Mouse (Mus musculus): ENCODE data around the gene Nup98. TPM values are rescaled to one million over a fixed set of nuclear protein-coding genes. Genes with fewer than 3 reads are reported as not detected.
A peak's percentile ranks its signal among the peaks of the same experiment; 100 is the strongest.

Nup98 gene
- total RNA-seq, 2 experiments from 2014 or later = 40.7 to 45.0 TPM

GRCm38 (mm10) chr7:102170300-102170699, 39.7 kb downstream of the Nup98 start:
- no peak for DNase-seq (ENCODE audit: low spot score in 2 of 2)
- no peak overlapping the region for H3K4me3 ChIP-seq
- TF ChIP-seq CTCF (conservative IDR thresholded peaks at IDR 0.05) = peak; percentile 62
- no peak overlapping the region for H3K27ac ChIP-seq

GRCm38 (mm10) chr7:102153691-102154090, 56.3 kb downstream of the Nup98 start:
- Histone ChIP-seq H3K4me3 (no peak overlapping the region), H3K27ac (no peak overlapping the region)
- DNase-seq (ENCODE audit: low spot score in 2 of 2) = no peak
- no peak for TF ChIP-seq CTCF (conservative IDR thresholded peaks at IDR 0.05)

- TF ChIP-seq CTCF (conservative IDR thresholded peaks at IDR 0.05) = no peak
- no peak overlapping the region for H3K27ac ChIP-seq
- H3K4me3 ChIP-seq = no peak overlapping the region
- no peak for DNase-seq (ENCODE audit: low spot score in 2 of 2)
These were observed 72.1 kb downstream of the Nup98 start for GRCm38 (mm10) chr7:102137898-102138297.

- no peak overlapping the region for H3K27ac ChIP-seq
- DNase-seq (ENCODE audit: low spot score in 2 of 2) = no peak
- no peak overlapping the region for H3K4me3 ChIP-seq
- peak; percentile 77 for TF ChIP-seq CTCF (conservative IDR thresholded peaks at IDR 0.05)
These were observed 72.5 kb downstream of the Nup98 start for GRCm38 (mm10) chr7:102137464-102137863.

- H3K4me3 ChIP-seq = no peak overlapping the region
- no peak for DNase-seq (ENCODE audit: low spot score in 2 of 2)
- H3K27ac ChIP-seq = no peak overlapping the region
- TF ChIP-seq CTCF (conservative IDR thresholded peaks at IDR 0.05) = no peak
These were observed 77.6 kb downstream of the Nup98 start for GRCm38 (mm10) chr7:102132395-102132794.

GRCm38 (mm10) chr7:102120326-102120725, 89.7 kb downstream of the Nup98 start:
- no peak for TF ChIP-seq CTCF (conservative IDR thresholded peaks at IDR 0.05)
- no peak for DNase-seq (ENCODE audit: low spot score in 2 of 2)
- H3K27ac ChIP-seq = no peak overlapping the region
- H3K4me3 ChIP-seq = no peak overlapping the region

GRCm38 (mm10) chr7:102117382-102117781, 92.6 kb downstream of the Nup98 start:
- H3K27ac ChIP-seq = no peak overlapping the region
- no peak for DNase-seq (ENCODE audit: low spot score in 2 of 2)
- H3K4me3 ChIP-seq = no peak overlapping the region
- no peak for TF ChIP-seq CTCF (conservative IDR thresholded peaks at IDR 0.05)

- Histone ChIP-seq H3K27ac (no peak within 1 kb of the TSS), H3K4me3 (no peak within 1 kb of the TSS)
- DNase-seq (ENCODE audit: low spot score in 2 of 2) = no peak
- TF ChIP-seq CTCF (conservative IDR thresholded peaks at IDR 0.05) = no peak
These were observed 93.2 kb downstream of the Nup98 start, which contains the start of gene Chrna10 for GRCm38 (mm10) chr7:102116579-102117331. Gene Chrna10 (minus strand): TSS chr7:102116828.

GRCm38 (mm10) chr7:102113151-102113729, 96.7 kb downstream of the Nup98 start:
- no peak for DNase-seq (ENCODE audit: low spot score in 2 of 2)
- Histone ChIP-seq H3K4me3 (no peak overlapping the region), H3K27ac (no peak overlapping the region)
- TF ChIP-seq CTCF (conservative IDR thresholded peaks at IDR 0.05) = no peak

- H3K27ac ChIP-seq = no peak overlapping the region
- DNase-seq (ENCODE audit: low spot score in 2 of 2) = no peak
- no peak for TF ChIP-seq CTCF (conservative IDR thresholded peaks at IDR 0.05)
These were observed 100.2 kb downstream of the Nup98 start for GRCm38 (mm10) chr7:102109746-102110145.

GRCm38 (mm10) chr7:102109171-102109570, 100.8 kb downstream of the Nup98 start, which contains the start of gene Art5:
Gene Art5 (minus strand): TSS chr7:102109489.
- no peak for TF ChIP-seq CTCF (conservative IDR thresholded peaks at IDR 0.05)
- no peak within 1 kb of the TSS for H3K4me3 ChIP-seq
- H3K27ac ChIP-seq = no peak within 1 kb of the TSS

More at GRCm38 (mm10) chr7:102109746-102110145, 100.2 kb downstream of the Nup98 start:
- H3K4me3 ChIP-seq = no peak overlapping the region

GRCm38 (mm10) chr7:102108206-102108605, 101.8 kb downstream of the Nup98 start:
- no peak for TF ChIP-seq CTCF (conservative IDR thresholded peaks at IDR 0.05)
- Histone ChIP-seq H3K4me3 (no peak overlapping the region), H3K27ac (no peak overlapping the region)
- no peak for DNase-seq (ENCODE audit: low spot score in 2 of 2)

More at GRCm38 (mm10) chr7:102109171-102109570, 100.8 kb downstream of the Nup98 start, which contains the start of gene Art5:
- no peak for DNase-seq (ENCODE audit: low spot score in 2 of 2)

GRCm38 (mm10) chr7:102106700-102107141, 103.3 kb downstream of the Nup98 start:
- H3K27ac ChIP-seq = no peak overlapping the region
- 0 out of 2 replicates have a peak, but pooled peaks have one; percentile 15 for TF ChIP-seq CTCF (conservative IDR thresholded peaks at IDR 0.05)
- H3K4me3 ChIP-seq = peak overlapping the region; percentile 39
- DNase-seq (ENCODE audit: low spot score in 2 of 2) = no peak
